Mouse (Mus musculus): ENCODE measurements at regions not wholly inside any gene's neighbourhood (a gene's known extent, or its start where the extent isn't known, plus 50 kb on each side); places are given as distances from the start of the nearest gene placed in this dataset.

GRCm38 (mm10) chr12:118562226-118562625, 261.0 kb upstream of the Sp4 start:
- no peak for ATAC-seq (ENCODE audit: poor library complexity, severe bottlenecking)

- no peak for ATAC-seq (ENCODE audit: poor library complexity, severe bottlenecking)
These were observed 247.8 kb upstream of the Sp4 start for GRCm38 (mm10) chr12:118549071-118549470.

- ATAC-seq (ENCODE audit: poor library complexity, severe bottlenecking) = no peak
These were observed 239.1 kb upstream of the Sp4 start for GRCm38 (mm10) chr12:118540336-118540735.

GRCm38 (mm10) chr12:118530514-118530913, 229.3 kb upstream of the Sp4 start:
- no peak for ATAC-seq (ENCODE audit: poor library complexity, severe bottlenecking)

GRCm38 (mm10) chr12:118529428-118530361, 228.5 kb upstream of the Sp4 start:
- ATAC-seq (ENCODE audit: poor library complexity, severe bottlenecking) = no peak

- ATAC-seq (ENCODE audit: poor library complexity, severe bottlenecking) = no peak
These were observed 220.5 kb upstream of the Sp4 start for GRCm38 (mm10) chr12:118521770-118522169.

- ATAC-seq (ENCODE audit: poor library complexity, severe bottlenecking) = no peak
These were observed 220.1 kb upstream of the Sp4 start for GRCm38 (mm10) chr12:118521329-118521728.

GRCm38 (mm10) chr12:118519801-118520327, 218.6 kb upstream of the Sp4 start:
- 0 out of 2 replicates have a peak, but pooled peaks have one; percentile 11 for ATAC-seq (ENCODE audit: poor library complexity, severe bottlenecking)

GRCm38 (mm10) chr12:118510989-118511388, 209.7 kb upstream of the Sp4 start:
- ATAC-seq (ENCODE audit: poor library complexity, severe bottlenecking) = no peak

GRCm38 (mm10) chr12:118508972-118509917, 208.0 kb upstream of the Sp4 start:
- peak; percentile 45 for ATAC-seq (ENCODE audit: poor library complexity, severe bottlenecking)

- ATAC-seq (ENCODE audit: poor library complexity, severe bottlenecking) = no peak
These were observed 199.2 kb upstream of the Sp4 start for GRCm38 (mm10) chr12:118500392-118500791.

GRCm38 (mm10) chr12:118488038-118488437, 186.8 kb upstream of the Sp4 start:
- no peak for ATAC-seq (ENCODE audit: poor library complexity, severe bottlenecking)

- ATAC-seq (ENCODE audit: poor library complexity, severe bottlenecking) = no peak
These were observed 185.2 kb upstream of the Sp4 start for GRCm38 (mm10) chr12:118486434-118486833.

- no peak for ATAC-seq (ENCODE audit: poor library complexity, severe bottlenecking)
These were observed 180.1 kb upstream of the Sp4 start for GRCm38 (mm10) chr12:118481347-118481746.

- no peak for ATAC-seq (ENCODE audit: poor library complexity, severe bottlenecking)
These were observed 173.5 kb upstream of the Sp4 start for GRCm38 (mm10) chr12:118474732-118475131.

GRCm38 (mm10) chr12:118466837-118467236, 165.6 kb upstream of the Sp4 start:
- no peak for ATAC-seq (ENCODE audit: poor library complexity, severe bottlenecking)

GRCm38 (mm10) chr12:118457493-118458408, 156.5 kb upstream of the Sp4 start:
- ATAC-seq (ENCODE audit: poor library complexity, severe bottlenecking) = peak; percentile 69

- ATAC-seq (ENCODE audit: poor library complexity, severe bottlenecking) = no peak
These were observed 154.4 kb upstream of the Sp4 start for GRCm38 (mm10) chr12:118455609-118456008.

- no peak for ATAC-seq (ENCODE audit: poor library complexity, severe bottlenecking)
These were observed 138.4 kb upstream of the Sp4 start for GRCm38 (mm10) chr12:118439626-118440025.

- no peak for ATAC-seq (ENCODE audit: poor library complexity, severe bottlenecking)
These were observed 137.6 kb upstream of the Sp4 start for GRCm38 (mm10) chr12:118438882-118439281.
